Mouse (Mus musculus): Measurements from ENCODE around the gene Rab34. TPM values are rescaled to one million over a fixed set of nuclear protein-coding genes. Genes with fewer than 3 reads are reported as not detected.

The Rab34 gene
- 111 and 120 TPM in 2 replicates for polyA plus RNA-seq (2015; fragmentation: Nextera tagmentation; extraction: Ambion mirVana)

DNA sequence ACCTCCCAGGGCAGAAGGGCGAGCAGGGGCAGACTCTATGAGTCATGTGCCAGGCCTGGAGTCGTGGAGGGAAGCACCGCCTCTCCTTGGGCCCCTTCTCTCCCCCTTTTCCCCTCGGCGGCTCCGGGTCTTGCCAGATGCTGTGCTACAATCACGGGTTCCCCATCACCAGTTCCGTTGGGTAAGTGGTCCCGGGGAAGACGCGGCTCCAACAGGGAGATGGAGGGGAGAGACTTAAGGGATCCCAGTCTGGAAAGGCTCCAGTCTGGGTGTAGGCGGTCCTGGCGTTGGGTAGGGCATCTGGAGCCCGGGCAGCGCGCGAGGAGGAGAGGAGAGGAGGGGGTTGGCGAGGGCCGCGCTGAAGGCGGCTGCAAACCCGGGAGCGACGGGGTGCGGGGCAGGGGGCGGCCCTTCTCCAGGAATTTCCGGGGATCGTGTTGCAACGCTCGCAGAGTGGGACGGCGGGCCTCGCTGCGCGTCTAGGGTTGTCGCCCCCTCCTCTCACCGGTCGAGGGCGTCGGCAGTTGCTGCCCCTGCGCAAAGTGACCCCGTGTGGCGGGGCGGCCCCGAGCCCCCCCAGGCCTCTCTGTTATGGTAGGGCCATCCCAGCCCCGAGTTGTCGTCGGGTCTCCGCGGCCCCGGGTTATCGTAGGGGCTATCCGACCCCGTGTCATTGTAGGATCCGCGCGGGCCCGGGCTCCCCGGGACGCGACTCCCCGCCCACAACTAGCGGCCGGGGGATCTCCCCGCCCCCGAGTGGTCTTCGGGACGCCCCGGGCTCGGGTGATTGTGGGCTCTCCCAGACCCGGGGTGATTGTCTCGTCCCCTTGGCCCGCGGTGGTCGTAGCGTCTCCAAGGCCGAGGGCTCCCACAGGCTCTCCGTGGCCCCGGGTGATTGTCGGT, at the start of gene Rab34:
Rab34 (plus strand) TSS at position 100 of the 903 bp plus-strand sequence.
- H3K27me3 ChIP-seq (replicated peaks), result no peaks in the 10 kb centered on the region
- WGBS, result under 1% methylated on average over 78 of the region's 80 CpGs

DNA sequence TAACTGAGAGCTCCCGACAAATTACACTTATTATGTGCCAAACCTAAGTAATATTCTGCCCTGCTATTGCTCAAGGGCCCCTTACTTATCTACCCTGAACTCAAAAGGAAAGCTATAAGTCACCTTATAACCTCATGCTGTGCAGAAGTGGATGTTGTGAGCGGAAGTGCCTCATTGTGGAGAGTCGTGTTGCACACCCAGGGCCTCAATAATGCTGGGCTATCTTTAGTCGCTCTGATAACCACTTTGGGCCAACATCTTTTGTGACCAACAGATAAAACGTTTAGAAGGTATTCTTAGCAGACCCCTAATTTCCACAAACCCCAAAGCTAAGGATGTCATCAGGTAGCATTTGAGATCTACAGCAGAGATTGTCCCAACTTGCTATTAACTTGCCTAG, 47.6 kb upstream of the Rab34 start:
- Histone ChIP-seq H3K4me2 (no peak overlapping the region), H3K9me3 (no peaks in the 10 kb centered on the region), H3K27ac (no peak overlapping the region), H3K9ac (no peak overlapping the region), H3K4me3 (replicated peaks) (no peak overlapping the region), H3K36me3 (peaks cover 17% of the 10 kb centered on the region), H3K27me3 (replicated peaks) (no peaks in the 10 kb centered on the region), H3K4me1 (no peaks in the 10 kb centered on the region)
- WGBS, result 75% methylated on average over 5 of the region's 5 CpGs
- ATAC-seq (ENCODE audit: insufficient read depth, low FRiP score, low read depth), result no peak

More for the DNA sequence above, at the start of gene Rab34:
- H3K27ac ChIP-seq, result peak within 1 kb of the TSS; percentile 98
- peak within 1 kb of the TSS; percentile 75 for H3K4me2 ChIP-seq
- peaks cover 12% of the 10 kb centered on the region for H3K4me1 ChIP-seq
- peak within 1 kb of the TSS; percentile 75 for H3K4me3 ChIP-seq (replicated peaks)
- peaks cover 18% of the 10 kb centered on the region; the same call in 1 of the 2 replicates for H3K36me3 ChIP-seq
- ATAC-seq (ENCODE audit: insufficient read depth, low FRiP score, low read depth), result peak; percentile 79
- peak within 1 kb of the TSS; percentile 63 for H3K9ac ChIP-seq
- H3K9me3 ChIP-seq, result no peaks in the 10 kb centered on the region

DNA sequence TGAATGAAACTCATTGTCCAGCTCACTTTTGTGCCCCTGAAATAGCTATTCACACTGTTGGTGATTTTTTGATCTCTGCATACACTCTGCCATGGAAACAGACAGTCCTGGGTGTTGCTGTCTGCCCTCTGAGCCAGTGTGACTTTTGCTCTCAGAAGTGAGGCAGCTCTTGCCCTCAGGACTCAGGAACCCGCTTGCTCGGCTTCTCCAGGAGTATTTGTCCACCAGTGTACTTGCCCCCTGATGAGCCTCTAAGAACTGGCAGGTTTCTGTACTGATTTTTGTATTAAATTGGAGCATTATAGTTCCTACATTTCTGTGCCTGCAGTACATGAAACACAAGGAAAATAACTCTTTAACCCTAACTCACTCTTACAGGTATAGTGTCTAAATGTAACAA, 44.7 kb upstream of the Rab34 start:
- Histone ChIP-seq H3K9me3 (no peaks in the 10 kb centered on the region), H3K9ac (no peak overlapping the region), H3K4me2 (no peak overlapping the region), H3K4me3 (replicated peaks) (no peak overlapping the region), H3K27ac (no peak overlapping the region), H3K36me3 (peaks cover 17% of the 10 kb centered on the region), H3K4me1 (no peaks in the 10 kb centered on the region), H3K27me3 (replicated peaks) (no peaks in the 10 kb centered on the region)
- 89% methylated on average over 2 of the region's 2 CpGs for WGBS
- ATAC-seq (ENCODE audit: insufficient read depth, low FRiP score, low read depth), result no peak

DNA sequence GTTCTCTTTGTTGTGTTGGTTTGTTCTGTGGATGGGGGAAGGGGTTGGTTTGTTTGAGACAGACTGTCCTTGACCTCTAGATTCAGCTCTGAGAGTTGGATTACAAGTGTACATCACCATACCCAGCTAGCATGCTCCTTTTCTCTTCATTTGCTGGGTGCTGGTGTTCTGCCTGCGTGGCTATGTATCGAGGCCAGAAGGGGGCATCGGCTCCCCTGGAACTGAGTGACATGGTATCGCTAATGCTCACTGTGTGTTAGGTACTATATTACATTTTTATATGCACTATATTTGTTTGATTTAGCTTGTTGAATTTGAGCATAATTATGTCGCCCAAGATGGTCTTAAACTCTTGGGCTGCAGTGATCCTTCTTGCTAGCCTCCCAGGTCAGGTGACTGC, 42.1 kb upstream of the Rab34 start:
- Histone ChIP-seq H3K27ac (peak overlapping the region; percentile 73), H3K27me3 (replicated peaks) (no peaks in the 10 kb centered on the region), H3K4me3 (replicated peaks) (no peak overlapping the region), H3K9ac (no peak overlapping the region), H3K4me1 (no peaks in the 10 kb centered on the region), H3K9me3 (no peaks in the 10 kb centered on the region), H3K36me3 (peaks cover 27% of the 10 kb centered on the region), H3K4me2 (no peak overlapping the region)
- no peak; the same call in 1 of the 2 replicates for ATAC-seq (ENCODE audit: insufficient read depth, low FRiP score, low read depth)
- 80% methylated on average over 5 of the region's 5 CpGs for WGBS

DNA sequence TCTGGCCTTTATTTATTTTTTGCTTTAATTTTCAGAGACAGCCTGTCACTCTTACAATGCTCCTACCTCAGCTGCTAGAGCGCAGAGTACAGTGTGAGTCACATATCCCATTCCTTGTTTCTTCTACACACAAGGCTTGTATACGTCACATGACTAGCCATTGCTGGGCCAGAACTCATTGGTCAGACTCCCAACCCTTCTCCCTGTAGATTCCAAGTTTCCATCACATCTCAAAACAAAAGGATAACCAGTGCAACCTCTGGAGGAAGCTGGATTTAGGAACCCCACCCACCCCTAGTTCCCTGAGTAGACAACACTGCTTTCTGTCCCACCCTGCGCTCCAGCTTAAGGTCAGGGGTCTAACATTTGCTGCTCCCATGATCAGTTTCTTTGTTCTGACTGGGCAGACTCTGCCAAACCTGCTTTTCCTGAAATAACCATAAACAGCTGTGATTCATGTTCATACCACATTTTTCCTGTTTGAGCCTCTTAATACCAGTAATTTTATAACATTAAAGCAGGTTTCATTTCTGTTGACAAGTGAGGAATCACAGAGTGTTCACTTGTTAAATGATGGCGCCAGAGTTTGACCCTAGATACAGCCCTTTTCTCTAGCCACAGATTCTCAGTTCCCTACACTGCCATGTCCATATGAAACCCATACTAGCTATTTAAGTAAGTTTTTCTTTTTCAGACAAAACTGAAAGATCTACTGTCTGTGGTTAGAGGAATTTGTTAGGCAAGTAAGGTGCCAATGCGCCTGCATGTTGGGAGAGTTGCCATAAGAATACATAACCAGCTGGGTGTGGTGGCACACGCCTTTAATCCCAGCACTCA, 41.3 kb upstream of the Rab34 start:
- H3K9ac ChIP-seq, result no peak overlapping the region
- peak; percentile 43; the same call in 1 of the 2 replicates for ATAC-seq (ENCODE audit: insufficient read depth, low FRiP score, low read depth)
- H3K27ac ChIP-seq, result peak overlapping the region; percentile 73
- no peak overlapping the region for H3K4me3 ChIP-seq (replicated peaks)
- no peak overlapping the region for H3K4me2 ChIP-seq
- peaks cover 28% of the 10 kb centered on the region for H3K36me3 ChIP-seq
- H3K4me1 ChIP-seq, result 0 out of 2 replicates have a peak, but pooled peaks cover 1% of the 10 kb centered on the region
- no peaks in the 10 kb centered on the region for H3K9me3 ChIP-seq
- 75% methylated on average over 6 of the region's 6 CpGs for WGBS
- no peaks in the 10 kb centered on the region for H3K27me3 ChIP-seq (replicated peaks)

DNA sequence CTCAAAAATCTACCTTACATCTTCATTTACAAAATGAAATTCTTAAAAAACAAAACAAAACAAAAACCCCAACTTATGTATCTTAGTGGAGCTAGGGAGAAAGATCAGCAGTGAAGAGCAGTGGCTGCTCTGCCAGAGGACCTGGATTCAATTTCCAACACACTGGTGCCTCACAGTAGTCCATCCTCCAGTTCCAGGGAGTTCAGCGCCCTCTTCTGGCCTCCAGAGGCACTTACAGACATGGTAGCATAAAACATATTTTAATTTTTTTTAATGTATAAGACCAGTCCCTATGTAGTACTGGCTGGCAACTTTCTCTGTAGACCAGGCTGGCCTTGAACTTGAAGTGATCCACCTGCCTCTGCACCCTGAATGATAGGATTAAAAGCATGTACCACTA, 37.1 kb upstream of the Rab34 start:
- no peak for ATAC-seq (ENCODE audit: insufficient read depth, low FRiP score, low read depth)
- Histone ChIP-seq H3K9me3 (no peaks in the 10 kb centered on the region), H3K9ac (no peak overlapping the region), H3K36me3 (peaks cover 33% of the 10 kb centered on the region), H3K4me3 (replicated peaks) (no peak overlapping the region), H3K27me3 (replicated peaks) (no peaks in the 10 kb centered on the region), H3K4me1 (peaks cover 8% of the 10 kb centered on the region; the same call in 1 of the 2 replicates), H3K4me2 (no peak overlapping the region), H3K27ac (no peak overlapping the region)
- WGBS, result 36% methylated on average over 1 of the region's 1 CpGs

DNA sequence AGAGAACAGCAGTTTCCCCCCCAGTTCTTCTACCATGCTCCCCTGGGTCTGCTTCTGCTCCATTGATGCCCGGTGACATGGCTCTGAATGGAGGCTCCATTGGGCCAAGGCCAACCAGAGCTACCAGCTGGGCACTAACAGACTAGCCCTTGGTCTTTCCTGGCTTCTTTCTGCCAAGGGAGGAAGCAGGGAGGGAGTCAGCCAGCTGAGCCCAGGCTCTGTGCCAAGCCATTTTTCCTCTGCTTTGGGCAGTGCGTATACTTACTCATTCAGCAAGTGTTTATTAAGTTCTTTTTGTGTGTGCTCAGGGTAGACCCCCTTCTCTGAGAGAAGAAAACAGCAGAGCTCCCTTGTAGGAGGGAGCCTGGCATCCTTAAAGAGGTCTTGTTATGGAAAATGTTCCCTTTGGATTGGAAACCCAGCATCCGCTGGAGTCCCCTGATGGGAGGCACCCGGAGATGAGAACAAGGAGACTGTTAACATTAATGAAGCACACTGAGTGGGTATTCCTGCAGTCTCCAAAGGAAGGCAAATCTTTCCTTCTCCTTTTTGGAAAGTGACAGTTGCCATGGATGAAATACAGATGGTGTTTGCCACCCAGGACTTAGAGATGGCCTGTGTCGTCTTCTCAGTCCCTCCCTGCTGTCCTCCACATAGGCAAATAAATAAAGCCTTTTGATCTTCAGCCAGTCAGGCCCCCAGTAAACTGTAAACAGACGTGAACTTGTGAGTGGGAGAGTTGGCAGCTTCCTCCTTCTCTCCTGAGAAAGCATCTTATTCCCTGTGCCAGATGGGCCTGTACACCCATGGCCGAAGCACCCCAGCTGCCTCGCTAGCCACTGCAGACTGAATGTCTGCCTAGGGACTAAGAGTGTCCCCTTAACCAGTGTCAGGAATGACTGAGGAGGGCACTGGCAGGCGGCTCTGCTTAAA, 35.7 kb upstream of the Rab34 start:
- Histone ChIP-seq H3K36me3 (peaks cover 39% of the 10 kb centered on the region), H3K9me3 (no peaks in the 10 kb centered on the region), H3K4me1 (peaks cover 8% of the 10 kb centered on the region; the same call in 1 of the 2 replicates), H3K4me3 (replicated peaks) (no peak overlapping the region), H3K27me3 (replicated peaks) (no peaks in the 10 kb centered on the region), H3K27ac (peak overlapping the region; percentile 73), H3K4me2 (no peak overlapping the region), H3K9ac (no peak overlapping the region)
- ATAC-seq (ENCODE audit: insufficient read depth, low FRiP score, low read depth), result no peak
- 46% methylated on average over 9 of the region's 9 CpGs for WGBS

DNA sequence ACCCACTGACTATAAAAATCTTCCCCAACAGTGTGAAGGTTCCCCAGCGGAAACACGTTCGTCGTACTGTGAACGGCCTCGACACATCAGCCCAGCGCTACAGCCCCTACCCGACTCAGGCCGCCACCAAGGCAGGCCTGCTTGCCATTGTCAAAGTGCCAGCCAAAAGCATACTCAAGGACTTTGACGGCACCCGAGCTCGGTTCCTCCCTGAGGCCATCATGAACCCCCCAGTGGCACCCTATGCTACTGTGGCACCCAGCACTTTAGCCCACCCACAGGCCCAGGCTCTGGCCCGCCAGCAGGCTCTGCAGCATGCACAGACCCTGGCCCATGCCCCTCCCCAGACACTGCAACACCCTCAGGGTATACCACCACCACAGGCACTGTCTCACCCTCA, 34.5 kb upstream of the Rab34 start:
- no peaks in the 10 kb centered on the region for H3K9me3 ChIP-seq
- H3K36me3 ChIP-seq, result peaks cover 52% of the 10 kb centered on the region
- no peak overlapping the region for H3K4me3 ChIP-seq (replicated peaks)
- 81% methylated on average over 13 of the region's 13 CpGs for WGBS
- H3K4me2 ChIP-seq, result no peak overlapping the region
- no peak overlapping the region for H3K9ac ChIP-seq
- ATAC-seq (ENCODE audit: insufficient read depth, low FRiP score, low read depth), result no peak
- peak overlapping the region; percentile 73; the same call in 1 of the 2 replicates for H3K27ac ChIP-seq
- no peaks in the 10 kb centered on the region for H3K27me3 ChIP-seq (replicated peaks)
- H3K4me1 ChIP-seq, result peaks cover 8% of the 10 kb centered on the region; the same call in 1 of the 2 replicates

DNA sequence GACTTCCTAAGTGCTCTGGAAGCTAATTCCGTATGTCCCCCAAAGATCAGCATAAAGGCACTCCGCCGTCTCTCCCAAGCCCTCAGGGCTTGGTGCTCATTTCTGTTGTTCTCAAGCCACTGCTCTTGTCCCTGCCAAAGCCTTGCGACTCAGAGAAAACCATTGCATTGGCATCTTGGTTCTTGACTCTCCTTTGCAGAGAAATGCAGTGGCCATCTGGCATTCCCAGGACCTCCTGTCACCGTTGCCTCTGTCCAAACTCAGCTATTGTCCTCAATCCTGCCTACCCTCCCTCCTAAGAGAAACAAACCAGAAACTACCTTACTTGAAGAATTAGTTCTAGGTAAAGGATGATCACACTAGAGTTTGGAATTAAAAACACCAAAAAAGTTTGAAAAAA, 32.6 kb upstream of the Rab34 start:
- Histone ChIP-seq H3K27me3 (replicated peaks) (no peaks in the 10 kb centered on the region), H3K4me2 (no peak overlapping the region), H3K4me1 (peaks cover 17% of the 10 kb centered on the region), H3K27ac (no peak overlapping the region), H3K9me3 (no peaks in the 10 kb centered on the region), H3K9ac (no peak overlapping the region), H3K4me3 (replicated peaks) (no peak overlapping the region), H3K36me3 (peaks cover 62% of the 10 kb centered on the region)
- WGBS, result 81% methylated on average over 5 of the region's 5 CpGs
- no peak for ATAC-seq (ENCODE audit: insufficient read depth, low FRiP score, low read depth)

DNA sequence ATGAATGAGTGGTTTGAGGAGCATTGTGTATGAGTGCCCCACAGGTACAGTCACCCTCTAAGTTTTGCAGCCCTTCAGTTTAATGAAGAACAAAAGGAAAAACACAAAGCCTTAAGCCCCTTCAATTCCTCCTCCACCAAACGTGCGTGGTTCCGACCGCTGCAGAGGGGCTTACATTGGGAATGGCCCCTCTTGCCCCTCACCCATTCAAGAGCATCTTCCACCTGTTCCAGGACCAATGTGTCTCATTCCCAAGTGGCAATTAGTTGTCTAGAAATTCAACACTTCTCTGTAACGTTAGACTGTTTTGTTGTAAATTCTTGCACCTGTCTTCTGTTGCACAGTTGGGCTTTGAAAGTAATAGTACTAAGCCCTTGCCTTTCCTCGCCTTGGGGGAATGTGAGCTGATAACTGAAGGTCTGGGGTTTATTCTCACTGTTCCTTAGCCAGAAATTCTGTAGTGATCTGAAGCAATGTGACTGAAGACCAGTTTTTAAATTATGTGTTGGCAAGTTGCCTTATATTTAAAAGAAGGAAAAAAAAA, 32.0 kb upstream of the Rab34 start:
- Histone ChIP-seq H3K27ac (no peak overlapping the region), H3K4me1 (peaks cover 20% of the 10 kb centered on the region), H3K9ac (no peak overlapping the region), H3K36me3 (peaks cover 62% of the 10 kb centered on the region), H3K4me2 (no peak overlapping the region), H3K4me3 (replicated peaks) (no peak overlapping the region), H3K9me3 (no peaks in the 10 kb centered on the region), H3K27me3 (replicated peaks) (no peaks in the 10 kb centered on the region)
- WGBS, result 75% methylated on average over 6 of the region's 6 CpGs
- ATAC-seq (ENCODE audit: insufficient read depth, low FRiP score, low read depth), result no peak

DNA sequence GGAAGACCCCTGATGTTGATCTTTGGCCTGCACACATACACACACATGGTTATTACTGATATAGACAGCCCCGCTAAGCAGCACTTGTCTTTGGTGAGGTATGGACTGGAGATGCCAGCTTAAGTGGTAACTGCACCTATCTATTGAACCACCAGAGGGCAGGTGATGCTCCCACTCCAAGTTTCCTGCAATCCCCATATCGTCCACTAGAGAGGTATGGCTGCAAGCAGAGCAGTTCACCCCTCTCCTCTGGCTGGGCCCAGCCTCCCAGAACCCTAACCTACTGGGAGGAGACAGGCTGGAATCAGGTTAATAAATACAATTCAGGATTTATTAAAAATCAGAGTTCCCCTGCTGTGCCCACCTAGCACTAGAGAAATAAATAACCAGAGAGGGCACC, 29.1 kb upstream of the Rab34 start:
- no peak overlapping the region for H3K9ac ChIP-seq
- WGBS, result 19% methylated on average over 2 of the region's 2 CpGs
- no peak overlapping the region for H3K4me3 ChIP-seq (replicated peaks)
- H3K9me3 ChIP-seq, result no peaks in the 10 kb centered on the region
- ATAC-seq (ENCODE audit: insufficient read depth, low FRiP score, low read depth), result 0 out of 2 replicates have a peak, but pooled peaks have one; percentile 34
- H3K4me1 ChIP-seq, result peaks cover 31% of the 10 kb centered on the region
- H3K27me3 ChIP-seq (replicated peaks), result no peaks in the 10 kb centered on the region
- H3K27ac ChIP-seq, result no peak overlapping the region
- no peak overlapping the region for H3K4me2 ChIP-seq
- H3K36me3 ChIP-seq, result peaks cover 68% of the 10 kb centered on the region

Measured in stomach, embryonic 15.5 days (tissue).